Mouse (Mus musculus) CD4-positive naive resting alpha-beta T cell, adult 57 days (primary cell): Measurements from ENCODE around the gene Ppp1r16b. TPM values are rescaled to one million over a fixed set of nuclear protein-coding genes. Genes with fewer than 3 reads are reported as not detected.

Source experiments
- total RNA-seq: library from RNA; stranded (reverse); gene quantifications from one replicate; pipeline ENCODE4 v1.2.4, GENCODE M21; 2023

Ppp1r16b gene
- total RNA-seq, result 85.6 TPM

GRCm38 (mm10) chr2:158665098-158665497 is at the start of gene Ppp1r16b:
TSS of gene Ppp1r16b (plus strand) at chr2:158665398.

GRCm38 (mm10) chr2:158624718-158625222 is 40.4 kb upstream of the Ppp1r16b start, which contains the start of gene Actr5:
TSS of gene Actr5 (plus strand) at chr2:158624888.

GRCm38 (mm10) chr2:158767742-158768339 is 102.6 kb downstream of the Ppp1r16b start, which contains the start of gene Fam83d:
TSS of gene Fam83d (plus strand) at chr2:158768093.

GRCm38 (mm10) chr2:158794494-158795004 is 129.4 kb downstream of the Ppp1r16b start, which contains the start of gene Dhx35:
TSS of gene Dhx35 (plus strand) at chr2:158794807.

Other genes with a start within 250 kb of the Ppp1r16b start
- gene Adig, start 162.8 kb upstream of the Ppp1r16b start, total RNA-seq, result not detected
- gene Arhgap40, start 152.6 kb upstream of the Ppp1r16b start, total RNA-seq, result not detected
- gene Slc32a1, start 54.6 kb upstream of the Ppp1r16b start, total RNA-seq, result not detected
- 54.9 TPM for gene Actr5, start 40.5 kb upstream of the Ppp1r16b start, total RNA-seq
- 4.2 TPM for gene Fam83d, start 102.7 kb downstream of the Ppp1r16b start, total RNA-seq
- 30.0 TPM for gene Dhx35, start 129.4 kb downstream of the Ppp1r16b start, total RNA-seq